ENCODE assay signal across 30 mouse cellular contexts in the genomic region with DNA sequence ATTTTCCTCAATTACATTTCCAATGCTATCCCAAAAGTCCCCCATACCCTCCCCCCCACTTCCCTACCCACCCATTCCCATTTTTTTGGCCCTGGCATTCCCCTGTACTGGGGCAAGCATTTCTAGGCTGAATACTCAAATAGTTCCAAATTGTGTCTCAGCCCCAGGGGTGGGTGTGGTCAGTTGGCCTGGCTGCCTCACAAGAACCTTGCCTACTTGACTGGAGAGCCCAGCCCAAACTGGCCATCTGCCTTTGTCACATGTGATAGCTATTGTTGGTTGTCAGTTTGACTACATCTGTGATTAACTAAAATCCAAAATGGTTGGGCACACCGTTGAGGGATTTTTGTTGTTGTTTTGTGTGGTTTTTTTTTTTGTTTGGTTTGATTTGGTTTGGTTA. TPM values are rescaled to one million over a fixed set of nuclear protein-coding genes. Genes with fewer than 3 reads are reported as not detected.
A peak's percentile ranks its signal among the peaks of the same experiment; 100 is the strongest.
DNase-seq lines count a peak whose midpoint lies in the region; ATAC-seq lines count a peak whose summit lies in the region.
"Had no signal": no experiment of that assay in that cellular context is flagged by ENCODE, and none has a peak within 500 bp of the region (broad histone marks: within the 10 kb centered on the region; RNA-seq: fewer than 3 reads in every experiment).

No protein-coding gene starts in this region.

- intact Hi-C loops in gastrocnemius, postnatal 14 days (cut with DNase I; ENCODE audit: low total_unique reads) = no loop called here

- no peak overlapping the region for H3K4me2 ChIP-seq in heart, embryonic 11.5 days
- H3K4me2 ChIP-seq: embryonic facial prominence, embryonic 13.5 days; hindbrain, embryonic 15.5 days; kidney, embryonic 15.5 days; liver, embryonic 15.5 days; lung, embryonic 15.5 days; midbrain, embryonic 13.5 days; stomach, embryonic 15.5 days had no signal

- ATAC-seq in heart, embryonic 11.5 days (replicated peaks; ENCODE audit: insufficient number of reproducible peaks, low FRiP score, low TSS enrichment) = no peak
- ATAC-seq: CD4-positive, CD25-positive, alpha-beta regulatory T cell, adult 4 months; forebrain, embryonic 16.5 days; inflammation-experienced regulatory T-cells, adult 6 months; midbrain, embryonic 13.5 days had no signal

- no peaks in the 10 kb centered on the region for H3K9me3 ChIP-seq in heart, embryonic 11.5 days (replicated peaks; ENCODE audit: control insufficient read depth, low read length)
- H3K9me3 ChIP-seq: embryonic facial prominence, embryonic 13.5 days; forebrain, embryonic 10.5 days; heart, embryonic 10.5 days; hindbrain, embryonic 10.5 days; hindbrain, embryonic 15.5 days; kidney, embryonic 15.5 days; liver, embryonic 15.5 days; lung, embryonic 15.5 days; midbrain, embryonic 13.5 days; stomach, embryonic 15.5 days had no signal

- H3K4me3 ChIP-seq in heart, embryonic 11.5 days (ENCODE audit: low read depth, low read length) = no peak overlapping the region
- H3K4me3 ChIP-seq: embryonic facial prominence, embryonic 13.5 days; forebrain, embryonic 10.5 days; heart, embryonic 10.5 days; hindbrain, embryonic 10.5 days; hindbrain, embryonic 15.5 days; kidney, embryonic 15.5 days; liver, embryonic 15.5 days; lung, embryonic 15.5 days; midbrain, embryonic 13.5 days; stomach, embryonic 15.5 days had no signal

- H3K36me3 ChIP-seq in heart, embryonic 11.5 days (ENCODE audit: control insufficient read depth, insufficient read depth, low read length) = no peaks in the 10 kb centered on the region
- H3K36me3 ChIP-seq: embryonic facial prominence, embryonic 13.5 days; heart, embryonic 10.5 days; hindbrain, embryonic 15.5 days; kidney, embryonic 15.5 days; liver, embryonic 15.5 days; lung, embryonic 15.5 days; stomach, embryonic 15.5 days had no signal

- no peak overlapping the region for H3K27ac ChIP-seq in heart, embryonic 11.5 days (ENCODE audit: low read depth, low read length)
- H3K27ac ChIP-seq: embryonic facial prominence, embryonic 13.5 days; forebrain, embryonic 10.5 days; heart, embryonic 10.5 days; hindbrain, embryonic 10.5 days; hindbrain, embryonic 15.5 days; kidney, embryonic 15.5 days; liver, embryonic 15.5 days; lung, embryonic 15.5 days; macrophage; midbrain, embryonic 13.5 days; stomach, embryonic 15.5 days had no signal

- WGBS in heart, embryonic 11.5 days (ENCODE audit: insufficient replicate concordance) = 78% methylated on average over 1 of the region's 1 CpGs

- DNase-seq in heart, adult 11 months = peak; percentile 92
- peak; percentile 93 for DNase-seq in 3T3-L1 (ENCODE audit: low read depth, low spot score)
- DNase-seq in NIH3T3 (ENCODE audit: low read depth) = peak; percentile 87
- DNase-seq in gastrocnemius, postnatal 14 days = peak; percentile 59
- no peak for DNase-seq in spleen, adult 18-20 months
- DNase-seq in natural killer cell, adult 2 months (ENCODE audit: low spot score in 2 of 2) = no peak
- DNase-seq: adrenal gland, postnatal 14 days; cerebellum, adult 11-12 months; cerebellum, adult 9-11 months; kidney, adult 18-20 months; kidney, postnatal 25 days; liver; retina, postnatal 1 day; right cerebral cortex, postnatal 14 days; thymus, postnatal 36 days had no signal

- no peaks in the 10 kb centered on the region for H3K4me1 ChIP-seq in heart, embryonic 11.5 days (ENCODE audit: control insufficient read depth, insufficient read depth, low read length)
- H3K4me1 ChIP-seq: embryonic facial prominence, embryonic 13.5 days; heart, embryonic 10.5 days; hindbrain, embryonic 15.5 days; kidney, embryonic 15.5 days; lung, embryonic 15.5 days; stomach, embryonic 15.5 days had no signal

- no peaks in the 10 kb centered on the region for H3K27me3 ChIP-seq in heart, embryonic 11.5 days (ENCODE audit: control insufficient read depth, insufficient read depth, low read length)
- H3K27me3 ChIP-seq: embryonic facial prominence, embryonic 13.5 days; hindbrain, embryonic 15.5 days; kidney, embryonic 15.5 days; liver, embryonic 15.5 days; lung, embryonic 15.5 days; midbrain, embryonic 13.5 days; stomach, embryonic 15.5 days had no signal

- H3K9ac ChIP-seq in heart, embryonic 11.5 days (ENCODE audit: low read depth, low read length) = no peak overlapping the region
- H3K9ac ChIP-seq: embryonic facial prominence, embryonic 13.5 days; hindbrain, embryonic 15.5 days; kidney, embryonic 15.5 days; liver, embryonic 15.5 days; lung, embryonic 15.5 days; midbrain, embryonic 13.5 days; stomach, embryonic 15.5 days had no signal

RNA-seq across cellular contexts. Expression of gene Arvcf, which starts 9.0 kb away (rescaled TPM):
- 19.5 and 23.4 TPM in 2 replicates for polyA plus RNA-seq in heart, embryonic 11.5 days (2014; fragmentation: Nextera tagmentation; extraction: Ambion mirVana)
- 10 to 100 TPM; 12.5 to 19.8 TPM for total RNA-seq in gastrocnemius, postnatal 14 days (2021)

RNA-seq across cellular contexts. Expression of gene Tango2, which starts 9.1 kb away (rescaled TPM):
- polyA plus RNA-seq in heart, embryonic 11.5 days (2014; fragmentation: Nextera tagmentation; extraction: Ambion mirVana) = 56.3 and 62.1 TPM in 2 replicates
- total RNA-seq in gastrocnemius, postnatal 14 days (2021) = 10 to 100 TPM; 12.1 to 22.7 TPM

Comparison
In these comparisons a context has a peak if more than half of its experiments do, and no peak if none do; other contexts are left out.
1. DNase-seq: peak in heart, adult 11 months (single experiment), 3T3-L1 (single experiment), NIH3T3 (single experiment) and gastrocnemius, postnatal 14 days (single experiment); none in spleen, adult 18-20 months (0 of 2) and natural killer cell, adult 2 months (0 of 2).